Mouse (Mus musculus): ENCODE measurements around the gene Myh6.
"Not testable (repeated sequence)": the region's sequence is repeated elsewhere in the genome, so short reads cannot be mapped to it uniquely, and the experiment has no call there.

Myh6 gene

GRCm38 (mm10) chr14:54966320-54966977, at the start of gene Myh6:
Gene Myh6, minus strand, starts transcription at chr14:54966927.
- no peak for DNase-seq

- DNase-seq, result no peak
Measured at GRCm38 (mm10) chr14:55015767-55016111, 49.0 kb upstream of the Myh6 start.

GRCm38 (mm10) chr14:55014991-55015766, 48.5 kb upstream of the Myh6 start, which contains the start of gene Ngdn:
Gene Ngdn, plus strand, starts transcription at chr14:55015454.
- peak; percentile 93 to 96 for DNase-seq

GRCm38 (mm10) chr14:55014591-55014990, 47.9 kb upstream of the Myh6 start:
- no peak for DNase-seq

- DNase-seq, result no peak
Measured at GRCm38 (mm10) chr14:55011116-55011515, 44.4 kb upstream of the Myh6 start.

- no peak for DNase-seq
Measured at GRCm38 (mm10) chr14:55008417-55008816, 41.7 kb upstream of the Myh6 start.

GRCm38 (mm10) chr14:55007120-55007908, 40.6 kb upstream of the Myh6 start:
- no peak for DNase-seq

- no peak for DNase-seq
Measured at GRCm38 (mm10) chr14:55006541-55006940, 39.8 kb upstream of the Myh6 start.

GRCm38 (mm10) chr14:55005967-55006366, 39.2 kb upstream of the Myh6 start:
- DNase-seq, result no peak

GRCm38 (mm10) chr14:55005506-55005905, 38.8 kb upstream of the Myh6 start:
- DNase-seq, result no peak

GRCm38 (mm10) chr14:55003878-55004855, 37.4 kb upstream of the Myh6 start:
- no peak for DNase-seq

- no peak for DNase-seq
Measured at GRCm38 (mm10) chr14:55002687-55003120, 36.0 kb upstream of the Myh6 start.

- no peak for DNase-seq
Measured at GRCm38 (mm10) chr14:55001938-55002686, 35.4 kb upstream of the Myh6 start.

- DNase-seq, result no peak
Measured at GRCm38 (mm10) chr14:55001446-55001845, 34.7 kb upstream of the Myh6 start.

GRCm38 (mm10) chr14:55000814-55001213, 34.1 kb upstream of the Myh6 start:
- no peak for DNase-seq

GRCm38 (mm10) chr14:54999868-55000267, 33.1 kb upstream of the Myh6 start:
- not testable (repeated sequence) for DNase-seq

GRCm38 (mm10) chr14:54998680-54999079, 32.0 kb upstream of the Myh6 start:
- no peak for DNase-seq

GRCm38 (mm10) chr14:54997297-54997696, 30.6 kb upstream of the Myh6 start:
- no peak for DNase-seq

GRCm38 (mm10) chr14:54996793-54997192, 30.1 kb upstream of the Myh6 start:
- no peak for DNase-seq

GRCm38 (mm10) chr14:54995457-54996138, 28.9 kb upstream of the Myh6 start:
- no peak for DNase-seq

- DNase-seq, result no peak
Measured at GRCm38 (mm10) chr14:54994869-54995186, 28.1 kb upstream of the Myh6 start.

Data from thymus, adult 18-20 months (tissue).